Mouse (Mus musculus): ENCODE results near the gene Haus2.

Haus2 gene

GRCm38 (mm10) chr2:120619538-120619937 lies 10.4 kb downstream of the Haus2 start:
- no peak for DNase-seq

DNA sequence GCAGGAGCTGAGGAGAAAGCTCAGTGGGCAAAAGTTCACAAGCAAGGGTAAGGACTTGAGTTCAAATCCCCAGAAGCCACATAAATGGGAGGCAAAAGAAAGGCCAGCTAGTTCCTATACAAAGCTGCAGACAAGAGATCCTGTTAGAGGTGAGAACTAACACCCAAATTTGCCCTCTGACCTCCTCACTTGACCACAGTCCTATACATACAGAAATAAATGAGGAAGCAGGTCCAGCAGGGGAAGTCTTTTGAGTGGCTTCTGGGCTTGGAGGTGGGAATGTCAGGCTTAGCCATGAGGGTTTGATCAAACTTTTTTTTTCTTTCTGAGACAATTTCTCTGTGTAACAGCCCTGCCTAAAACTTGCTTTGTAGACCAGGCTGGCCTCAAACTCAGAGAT lies 13.7 kb downstream of the Haus2 start:
- no peak for DNase-seq

DNA sequence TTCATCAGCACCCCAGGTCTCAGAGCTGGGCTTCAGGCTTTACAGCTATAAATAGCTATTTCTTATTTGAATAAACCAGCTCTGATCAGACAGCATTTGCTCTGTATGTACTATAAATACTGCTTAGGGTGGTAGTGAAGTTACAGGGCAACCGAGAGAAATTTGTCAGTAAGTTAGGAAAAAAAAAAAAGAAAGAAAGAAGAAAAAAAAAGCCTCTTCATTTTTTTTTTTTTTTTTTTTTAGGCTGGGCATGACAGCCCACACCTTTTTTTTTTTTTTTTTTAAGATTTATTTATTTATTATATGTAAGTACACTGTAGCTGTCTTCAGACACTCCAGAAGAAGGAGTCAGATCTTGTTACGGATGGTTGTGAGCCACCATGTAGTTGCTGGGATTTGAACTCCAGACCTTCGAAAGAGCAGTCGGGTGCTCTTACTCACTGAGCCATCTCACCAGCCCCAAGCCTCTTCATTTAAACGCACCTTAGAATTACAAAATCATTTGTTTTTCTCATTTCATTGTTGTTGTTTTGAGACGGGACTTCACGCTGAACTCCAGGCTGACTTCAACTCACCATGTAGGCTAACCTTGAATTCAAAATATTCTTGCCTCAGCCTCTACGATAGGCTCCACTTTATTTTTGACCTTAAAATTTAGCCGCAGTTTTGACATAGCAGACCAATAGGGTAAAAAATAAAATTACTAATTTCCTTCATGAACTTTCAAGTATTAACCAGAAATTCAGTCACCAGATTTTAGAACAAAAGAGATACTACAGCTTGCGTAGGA lies 19.1 kb downstream of the Haus2 start:
- DNase-seq = no peak

- peak; percentile 95 to 97 for DNase-seq
Measured at GRCm38 (mm10) chr2:120628886-120629735, 19.9 kb downstream of the Haus2 start, which contains the start of gene Stard9. TSS of gene Stard9 (plus strand) at chr2:120629121.

- DNase-seq = no peak
Measured at GRCm38 (mm10) chr2:120630246-120630645, 21.1 kb downstream of the Haus2 start.

- no peak for DNase-seq
Measured at GRCm38 (mm10) chr2:120630655-120631054, 21.5 kb downstream of the Haus2 start.

- DNase-seq = no peak
Measured at GRCm38 (mm10) chr2:120631521-120631920, 22.3 kb downstream of the Haus2 start.

DNA sequence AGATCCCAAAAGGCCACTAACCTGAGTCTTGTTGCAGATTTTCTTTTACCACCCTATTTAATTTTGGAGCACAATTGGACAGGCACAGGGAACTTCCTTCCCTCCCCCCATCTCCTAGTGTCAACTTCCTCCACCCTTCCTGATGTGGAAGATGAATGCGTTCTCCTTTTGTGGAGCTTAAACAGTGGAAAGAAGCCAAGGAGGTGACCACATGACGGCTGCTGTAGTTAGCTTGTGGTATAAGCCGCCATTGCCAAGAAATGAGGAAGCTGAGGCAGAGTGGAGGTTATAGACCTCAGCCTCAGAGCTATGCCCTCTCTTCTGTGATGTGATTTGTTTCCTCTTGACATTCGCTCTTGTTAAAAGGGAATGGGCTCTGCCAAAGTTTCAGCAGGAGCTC lies 22.8 kb downstream of the Haus2 start:
- DNase-seq = peak in 1 of 2 experiments; percentile 4

GRCm38 (mm10) chr2:120640835-120641234 lies 31.7 kb downstream of the Haus2 start:
- DNase-seq = no peak

DNA sequence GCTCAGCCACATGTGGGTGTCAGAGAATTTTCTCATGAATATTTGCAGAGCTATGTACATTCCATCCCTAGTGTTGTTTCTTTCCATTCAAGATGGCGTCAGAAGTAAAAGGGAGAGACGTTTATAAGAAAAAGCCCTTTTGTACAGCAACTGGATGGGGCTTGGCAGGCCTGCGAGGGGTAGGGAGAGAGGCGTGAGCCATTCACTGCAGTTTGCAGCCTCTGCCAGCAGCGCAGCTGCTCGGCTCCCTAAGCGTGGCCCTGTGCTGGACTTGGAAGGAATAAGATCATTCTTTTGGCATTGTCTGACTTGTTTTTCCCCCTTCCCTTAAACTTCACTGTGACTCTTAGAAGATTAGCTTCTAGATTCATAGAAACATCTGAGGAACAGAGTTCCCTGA lies 34.7 kb downstream of the Haus2 start:
- no peak for DNase-seq

GRCm38 (mm10) chr2:120646777-120647176 lies 37.6 kb downstream of the Haus2 start:
- no peak for DNase-seq

- DNase-seq = no peak
Measured at GRCm38 (mm10) chr2:120652256-120652924, 43.2 kb downstream of the Haus2 start.

- DNase-seq = no peak
Measured at GRCm38 (mm10) chr2:120652925-120653284, 43.7 kb downstream of the Haus2 start.

GRCm38 (mm10) chr2:120654693-120655092 lies 45.5 kb downstream of the Haus2 start:
- DNase-seq = no peak

- DNase-seq = no peak
Measured at GRCm38 (mm10) chr2:120655905-120656304, 46.7 kb downstream of the Haus2 start.

DNA sequence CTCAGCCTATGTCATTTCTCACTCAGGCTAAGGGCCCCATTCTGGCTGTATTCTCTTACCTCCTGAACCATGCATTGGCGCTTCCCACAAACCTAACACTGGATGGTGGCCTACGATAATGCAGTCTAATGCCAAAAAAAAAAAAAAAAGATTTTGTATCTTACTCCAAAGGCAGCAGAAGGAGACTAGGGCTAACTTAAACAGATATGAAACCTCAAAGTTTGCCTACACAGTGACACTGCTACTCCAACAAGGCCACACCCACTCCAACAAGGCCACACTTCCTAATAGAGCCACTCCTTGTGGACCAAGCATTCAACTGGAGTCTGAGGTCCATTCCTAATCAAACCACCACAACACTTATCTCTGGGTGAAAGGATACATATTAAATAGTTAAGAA lies 47.5 kb downstream of the Haus2 start:
- no peak for DNase-seq

- no peak for DNase-seq
Measured at GRCm38 (mm10) chr2:120658486-120658885, 49.3 kb downstream of the Haus2 start.

- no peak for DNase-seq
Measured at GRCm38 (mm10) chr2:120659318-120659717, 50.1 kb downstream of the Haus2 start.

GRCm38 (mm10) chr2:120660486-120661078 lies 51.4 kb downstream of the Haus2 start:
- no peak for DNase-seq

DNA sequence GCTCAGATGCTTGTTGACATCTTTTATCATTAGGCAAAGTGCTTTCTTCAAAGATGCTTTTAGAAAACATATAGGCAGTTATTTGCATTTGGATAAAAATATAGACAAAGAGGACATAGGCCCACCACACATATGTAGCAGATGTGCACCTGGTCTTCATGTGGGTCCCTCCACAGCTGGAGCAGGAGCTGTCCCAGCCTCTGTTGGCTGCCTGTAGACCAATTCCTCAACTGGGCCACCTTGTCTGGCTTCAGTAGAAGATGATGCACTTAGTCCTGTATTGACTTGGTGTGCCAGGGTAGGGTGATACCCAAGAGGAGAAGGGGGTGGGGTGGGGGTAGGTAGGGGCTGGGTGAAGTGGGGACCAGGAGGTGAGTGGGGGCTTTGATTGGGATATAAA lies 53.6 kb downstream of the Haus2 start:
- no peak for DNase-seq

DNA sequence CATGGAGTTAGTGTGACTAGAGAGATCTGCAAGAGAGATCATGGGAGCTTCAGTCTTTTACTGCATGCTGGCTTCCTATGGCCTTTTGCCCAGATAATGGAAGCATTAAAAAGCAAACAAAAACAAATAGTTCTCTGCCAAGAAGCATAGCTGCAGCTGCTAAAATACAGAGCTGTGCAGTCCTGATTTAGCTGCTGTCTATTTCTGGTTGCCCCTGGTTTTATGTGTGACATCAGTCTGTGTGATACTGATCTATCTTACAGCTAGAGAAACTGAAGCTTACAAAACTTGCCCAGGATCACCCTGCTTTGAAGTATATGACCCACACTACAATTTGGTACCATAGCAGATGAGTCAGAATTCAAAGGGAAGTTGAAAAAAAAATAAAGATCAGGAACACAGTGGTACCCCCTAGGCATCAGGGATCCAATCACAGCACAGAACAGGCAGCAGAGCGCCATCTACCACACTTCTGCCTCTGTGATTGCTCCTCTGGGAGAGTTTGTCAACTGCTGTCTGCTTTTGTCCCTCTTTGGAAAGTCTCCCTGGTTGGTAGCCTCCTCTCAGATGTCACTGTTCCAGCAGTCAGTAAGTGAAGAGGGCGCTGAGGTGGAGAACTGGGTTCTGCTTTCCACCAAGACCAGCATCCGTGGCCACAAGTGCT lies 54.4 kb downstream of the Haus2 start:
- no peak for DNase-seq

DNA sequence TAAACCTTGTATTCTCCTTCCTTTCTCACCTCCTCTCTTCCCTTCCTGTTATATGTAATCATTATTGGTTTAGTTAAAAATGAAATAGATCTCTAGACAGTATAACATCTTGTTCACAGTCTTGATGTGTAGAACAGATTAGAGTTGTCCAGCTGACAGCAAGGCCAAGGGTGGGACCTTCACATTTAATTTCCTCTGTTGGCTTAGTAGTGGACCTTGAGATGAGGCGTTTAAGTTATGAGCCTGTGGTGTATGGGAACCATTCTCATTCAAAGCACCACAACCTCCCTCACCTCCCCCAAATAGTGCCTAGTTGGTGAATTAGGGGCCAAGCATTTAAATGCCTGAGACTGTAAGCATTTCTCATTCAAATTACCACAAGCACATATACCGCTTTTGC lies 58.3 kb downstream of the Haus2 start:
- no peak for DNase-seq

- no peak for DNase-seq
Measured at GRCm38 (mm10) chr2:120670253-120670652, 61.1 kb downstream of the Haus2 start.

All from spleen, adult 18-20 months (tissue).